Mouse (Mus musculus): ENCODE measurements at regions not wholly inside any gene's neighbourhood (a gene's known extent, or its start where the extent isn't known, plus 50 kb on each side); places are given as distances from the start of the nearest gene placed in this dataset.

DNA sequence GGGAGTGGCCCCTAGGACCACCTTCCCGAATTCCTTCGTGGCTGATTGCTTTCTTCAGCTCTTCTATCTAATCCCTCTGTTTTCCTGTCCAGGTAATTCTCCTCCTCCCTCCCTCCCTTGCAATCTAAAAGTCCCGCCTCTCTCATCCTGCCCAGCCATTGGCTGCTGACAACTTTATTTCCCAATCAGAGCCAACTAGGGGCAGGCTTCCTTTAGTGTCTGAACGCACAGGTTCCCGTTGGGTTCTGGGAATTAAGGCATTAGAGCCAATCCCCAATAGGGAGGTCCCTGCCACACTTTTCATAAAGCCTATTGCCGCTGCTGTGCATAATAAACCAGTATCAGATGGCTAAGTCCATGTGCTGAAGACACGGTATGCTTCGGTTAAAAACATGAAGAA, 78.5 kb upstream of the Runx3 start:
- no peak for TF ChIP-seq CTCF (IDR thresholded peaks at IDR 0.05; ENCODE audit: low read depth)
- TF ChIP-seq EP300 (IDR thresholded peaks at IDR 0.05; ENCODE audit: low read depth), result no peak

Data from heart, postnatal 0 days (tissue).